Mouse (Mus musculus) olfactory bulb, adult 2 months (tissue): ENCODE data around the gene Erich4.

Experiments used
- CTCF ChIP-seq: fragments of 200-500 bp; IDR thresholded peaks from 2 replicates; pipeline ENCODE4 v1.5.1; 2012; ENCODE audit warnings: low read depth, mild to moderate bottlenecking, low read length, moderate library complexity; ENCODE audit not compliant: insufficient read depth
- POLR2A ChIP-seq: fragments of 200-500 bp; IDR thresholded peaks from 2 replicates; pipeline ENCODE4 v1.6.1; 2012; ENCODE audit warnings: mild to moderate bottlenecking, low read depth, low read length, moderate library complexity; ENCODE audit not compliant: insufficient read depth

DNA sequence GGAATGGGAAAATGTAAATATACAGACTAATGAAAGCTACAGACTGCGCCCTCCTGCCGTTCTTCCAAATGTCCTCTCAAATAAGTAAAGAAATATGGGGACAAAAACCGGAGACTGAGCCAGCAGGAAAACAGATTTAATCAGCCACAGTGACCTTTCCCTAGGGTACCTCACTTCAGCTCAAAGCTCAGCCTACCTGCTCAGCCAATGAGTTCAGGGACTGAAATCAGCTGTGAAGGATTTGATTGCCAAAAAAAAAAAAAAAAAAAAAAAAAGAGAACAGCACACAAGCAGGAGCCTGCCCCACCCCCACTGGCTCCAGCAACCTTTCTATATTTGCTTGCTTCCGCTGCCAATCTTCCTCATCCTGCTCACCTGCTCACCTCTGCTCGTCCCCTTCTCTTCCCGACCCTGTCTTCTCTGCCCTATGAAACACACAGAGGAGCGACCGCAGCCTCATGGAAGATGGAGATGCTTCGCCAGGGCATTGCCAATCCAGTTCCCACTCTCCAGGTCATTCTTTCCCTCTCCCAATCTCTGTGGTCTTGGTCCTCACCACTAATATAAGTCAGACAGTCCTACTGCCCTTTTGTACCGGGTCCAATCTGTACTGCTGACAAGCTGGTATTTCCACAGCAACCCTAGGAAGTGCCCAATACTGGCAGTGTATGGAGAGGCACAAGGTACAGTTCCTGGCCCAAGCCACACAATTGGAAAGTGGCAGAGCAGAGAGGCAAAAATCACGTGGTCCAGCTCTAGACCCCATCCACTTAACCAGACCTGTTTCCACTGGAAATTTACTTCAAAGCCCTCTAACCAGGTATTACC is 40.1 kb upstream of the Erich4 start:
- no peak for TF ChIP-seq POLR2A
- TF ChIP-seq CTCF, result no peak
